Mouse (Mus musculus) testis, postnatal 10 days (tissue): Measurements from ENCODE around the gene Sugp1.
"Not testable (repeated sequence)": the region's sequence is repeated elsewhere in the genome, so short reads cannot be mapped to it uniquely, and the experiment has no call there.

Source experiments
- DNase-seq: peaks from one replicate; pipeline ENCODE4 v3.0.0; 2021; ENCODE audit warnings: low spot score

Gene Sugp1

GRCm38 (mm10) chr8:70043996-70044395 lies 1.4 kb downstream of the Sugp1 start:
- DNase-seq, result no peak

- no peak for DNase-seq
Observed at GRCm38 (mm10) chr8:70049662-70050061, 7.0 kb downstream of the Sugp1 start.

- not testable (repeated sequence) for DNase-seq
Observed at GRCm38 (mm10) chr8:70050434-70050833, 7.8 kb downstream of the Sugp1 start.

- no peak for DNase-seq
Observed at GRCm38 (mm10) chr8:70057721-70058120, 15.1 kb downstream of the Sugp1 start.

- no peak for DNase-seq
Observed at GRCm38 (mm10) chr8:70071836-70072440, 29.3 kb downstream of the Sugp1 start.

- DNase-seq, result peak; percentile 69
Observed at GRCm38 (mm10) chr8:70072441-70073069, 29.9 kb downstream of the Sugp1 start, which contains the start of gene Tm6sf2. Gene Tm6sf2, plus strand, starts transcription at chr8:70072924.

GRCm38 (mm10) chr8:70073120-70073519 lies 30.5 kb downstream of the Sugp1 start:
- no peak for DNase-seq

GRCm38 (mm10) chr8:70073682-70074081 lies 31.1 kb downstream of the Sugp1 start:
- no peak for DNase-seq

GRCm38 (mm10) chr8:70081976-70082375 lies 39.4 kb downstream of the Sugp1 start:
- no peak for DNase-seq

GRCm38 (mm10) chr8:70083285-70083684 lies 40.7 kb downstream of the Sugp1 start, which contains the start of gene Hapln4:
Gene Hapln4, plus strand, starts transcription at chr8:70083457.
- peak; percentile 65 for DNase-seq

GRCm38 (mm10) chr8:70084191-70085065 lies 41.8 kb downstream of the Sugp1 start:
- DNase-seq, result no peak

GRCm38 (mm10) chr8:70086151-70086550 lies 43.5 kb downstream of the Sugp1 start:
- DNase-seq, result no peak

- no peak for DNase-seq
Observed at GRCm38 (mm10) chr8:70087237-70087636, 44.6 kb downstream of the Sugp1 start.

GRCm38 (mm10) chr8:70087836-70088650 lies 45.4 kb downstream of the Sugp1 start:
- peak; percentile 62 for DNase-seq

- DNase-seq, result no peak
Observed at GRCm38 (mm10) chr8:70089296-70089960, 46.8 kb downstream of the Sugp1 start.

GRCm38 (mm10) chr8:70092786-70093185 lies 50.2 kb downstream of the Sugp1 start:
- DNase-seq, result no peak

GRCm38 (mm10) chr8:70099276-70099675 lies 56.7 kb downstream of the Sugp1 start:
- DNase-seq, result no peak

GRCm38 (mm10) chr8:70100241-70100640 lies 57.6 kb downstream of the Sugp1 start:
- DNase-seq, result no peak

GRCm38 (mm10) chr8:70104506-70104905 lies 61.9 kb downstream of the Sugp1 start:
- DNase-seq, result peak; percentile 57

- DNase-seq, result no peak
Observed at GRCm38 (mm10) chr8:70104922-70105321, 62.3 kb downstream of the Sugp1 start.

GRCm38 (mm10) chr8:70110451-70110850 lies 67.8 kb downstream of the Sugp1 start:
- DNase-seq, result peak; percentile 35
